Mouse (Mus musculus) liver, embryonic 11.5 days (tissue): ENCODE measurements around the gene Faap24. TPM values are rescaled to one million over a fixed set of nuclear protein-coding genes. Genes with fewer than 3 reads are reported as not detected.
A peak's percentile ranks its signal among the peaks of the same experiment; 100 is the strongest.

Experiments used
- ATAC-seq: fragments of 200-750 bp; cut with Nextera tagmentation; replicated peaks from 2 replicates; pipeline ENCODE4 v1.8.0; 2017; ENCODE audit warnings: moderate number of reproducible peaks, mild to moderate bottlenecking, moderate TSS enrichment, moderate library complexity; ENCODE audit not compliant: low FRiP score
- DNase-seq: peaks from one replicate; pipeline ENCODE4 v3.0.0-alpha.2; 2017; ENCODE audit warnings: low spot score
- H3K27ac ChIP-seq: fragments of 300-500 bp; sonication (generic); 2 replicates; pipeline ENCODE4 v1.5.1; 2014; ENCODE audit warnings: mild to moderate bottlenecking, low read depth, low read length, control low read depth
- H3K27me3 ChIP-seq: fragments of 300-500 bp; sonication (generic); replicated peaks from 2 replicates; pipeline ENCODE4 v1.6.1; 2014; ENCODE audit warnings: low read length, mixed read lengths; ENCODE audit not compliant: control insufficient read depth, insufficient read depth
- H3K36me3 ChIP-seq: fragments of 300-500 bp; sonication (generic); 2 replicates; pipeline ENCODE4 v1.6.1; 2014; ENCODE audit warnings: mild to moderate bottlenecking, low read length, moderate library complexity, mixed read lengths; ENCODE audit not compliant: control insufficient read depth, insufficient read depth
- H3K4me1 ChIP-seq: fragments of 300-500 bp; sonication (generic); replicated peaks from 2 replicates; pipeline ENCODE4 v1.6.1; 2014; ENCODE audit warnings: low read length, mixed read lengths; ENCODE audit not compliant: control insufficient read depth, insufficient read depth
- H3K4me2 ChIP-seq: fragments of 300-500 bp; sonication (generic); 2 replicates; pipeline ENCODE4 v1.6.1; 2014; ENCODE audit warnings: mild to moderate bottlenecking, control low read depth, moderate library complexity
- H3K4me3 ChIP-seq: fragments of 300-500 bp; sonication (generic); 2 replicates; pipeline ENCODE4 v1.5.1; 2014; ENCODE audit warnings: low read depth, low read length, control low read depth
- H3K9ac ChIP-seq: fragments of 300-500 bp; sonication (generic); 2 replicates; pipeline ENCODE4 v1.6.1; 2014; ENCODE audit warnings: low read depth, low read length, control low read depth
- H3K9me3 ChIP-seq: fragments of 300-500 bp; sonication (generic); 2 replicates; pipeline ENCODE4 v1.6.1; 2016; ENCODE audit warnings: low read length, inconsistent platforms, mixed read lengths; ENCODE audit not compliant: control insufficient read depth
- WGBS: fragments of 180-500 bp; shearing (Covaris S2); extraction: QIAGEN DNeasy Blood & Tissue Kit; methylation state at CpG from one replicate; pipeline ENCODE4 v1.1.7; 2014; 5-methylcytosine and 5-hydroxymethylcytosine counted together
- polyA plus RNA-seq: library from polyadenylated mRNA; unstranded; fragments of >200 nt; fragmentation: Nextera tagmentation; extraction: Ambion mirVana; gene quantifications from 2 replicates; pipeline ENCODE4 v1.2.1, GENCODE M21; 2014

Faap24 gene
- polyA plus RNA-seq, 1 experiment from 2014 or later, result 40.0 TPM

DNA sequence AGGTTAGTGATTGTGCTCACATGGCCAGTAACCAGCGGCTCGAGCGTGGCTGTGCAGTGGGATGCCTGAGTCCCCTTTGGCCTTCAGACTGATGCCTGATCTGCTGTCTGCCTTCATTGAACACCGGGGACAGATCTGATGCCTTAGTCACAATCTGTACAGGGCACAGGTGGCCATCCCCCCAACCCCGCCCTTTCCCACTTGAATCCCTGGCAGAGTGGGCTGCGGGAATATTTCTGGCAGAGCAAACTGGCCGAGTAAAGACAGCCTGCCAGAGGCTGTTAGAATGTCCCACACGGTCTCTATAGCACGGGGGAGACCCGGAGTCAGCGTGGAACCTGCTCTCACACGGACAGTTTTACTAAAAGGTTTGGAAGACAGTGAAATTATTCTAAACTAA, 39.0 kb downstream of the Faap24 start:
- Histone ChIP-seq H3K4me2 (no peak overlapping the region), H3K36me3 (no peaks in the 10 kb centered on the region), H3K27me3 (no peaks in the 10 kb centered on the region), H3K9me3 (no peaks in the 10 kb centered on the region), H3K9ac (no peak overlapping the region), H3K4me3 (no peak overlapping the region), H3K4me1 (peaks cover 2% of the 10 kb centered on the region; the same call in 1 of the 2 replicates), H3K27ac (no peak overlapping the region)
- ATAC-seq (no peak), DNase-seq (no peak)
- WGBS, result 83% methylated on average over 12 of the region's 12 CpGs

- no peak for DNase-seq
- Histone ChIP-seq H3K9me3 (no peaks in the 10 kb centered on the region), H3K4me2 (no peak overlapping the region), H3K27me3 (no peaks in the 10 kb centered on the region), H3K4me3 (no peak overlapping the region), H3K27ac (no peak overlapping the region), H3K4me1 (no peaks in the 10 kb centered on the region), H3K9ac (no peak overlapping the region), H3K36me3 (no peaks in the 10 kb centered on the region)
- 54% methylated on average over 5 of the region's 5 CpGs for WGBS
- ATAC-seq, result no peak
These were observed 41.2 kb downstream of the Faap24 start for GRCm38 (mm10) chr7:35355303-35355872.

GRCm38 (mm10) chr7:35353306-35353705, 43.3 kb downstream of the Faap24 start:
- Histone ChIP-seq H3K4me1 (no peaks in the 10 kb centered on the region), H3K36me3 (no peaks in the 10 kb centered on the region), H3K9me3 (no peaks in the 10 kb centered on the region), H3K4me3 (no peak overlapping the region), H3K9ac (no peak overlapping the region), H3K4me2 (no peak overlapping the region), H3K27ac (no peak overlapping the region), H3K27me3 (no peaks in the 10 kb centered on the region)
- 93% methylated on average over 15 of the region's 15 CpGs for WGBS
- ATAC-seq, result no peak
- no peak for DNase-seq

DNA sequence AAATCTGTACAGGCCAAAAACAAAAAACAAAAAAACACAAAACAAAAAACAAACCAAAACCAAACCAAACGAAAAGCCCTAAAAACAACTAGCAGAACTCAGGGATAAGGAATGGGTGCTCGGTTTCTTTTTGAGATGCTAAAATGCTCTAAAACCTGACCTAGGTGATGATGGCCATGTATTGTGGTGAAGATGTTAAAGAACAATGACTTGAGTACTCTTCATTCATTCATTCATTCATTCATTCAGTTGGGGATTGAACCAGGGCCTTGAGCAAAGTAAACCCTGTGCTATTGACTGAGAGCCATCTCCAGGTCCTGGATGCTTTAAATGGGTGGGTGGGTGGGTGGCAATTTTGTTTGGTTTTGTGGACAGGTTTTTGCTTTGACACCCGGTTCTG, 45.5 kb downstream of the Faap24 start:
- H3K9ac ChIP-seq, result no peak overlapping the region
- H3K27ac ChIP-seq, result no peak overlapping the region
- no peak overlapping the region for H3K4me3 ChIP-seq
- ATAC-seq (no peak), DNase-seq (no peak)
- peaks cover 6% of the 10 kb centered on the region for H3K4me1 ChIP-seq
- H3K27me3 ChIP-seq, result no peaks in the 10 kb centered on the region
- WGBS, result 86% methylated on average over 3 of the region's 3 CpGs
- H3K4me2 ChIP-seq, result no peak overlapping the region
- no peaks in the 10 kb centered on the region for H3K36me3 ChIP-seq
- no peaks in the 10 kb centered on the region for H3K9me3 ChIP-seq

GRCm38 (mm10) chr7:35349886-35350684, 46.6 kb downstream of the Faap24 start:
- Histone ChIP-seq H3K9me3 (no peaks in the 10 kb centered on the region), H3K27ac (peak overlapping the region; percentile 47; the same call in 1 of the 2 replicates), H3K4me1 (peaks cover 6% of the 10 kb centered on the region), H3K27me3 (no peaks in the 10 kb centered on the region), H3K9ac (no peak overlapping the region), H3K36me3 (no peaks in the 10 kb centered on the region), H3K4me3 (no peak overlapping the region), H3K4me2 (no peak overlapping the region; the same call in 1 of the 2 replicates)
- ATAC-seq (no peak; the same call in 1 of the 2 replicates), DNase-seq (no peak)
- WGBS, result 74% methylated on average over 8 of the region's 8 CpGs

DNA sequence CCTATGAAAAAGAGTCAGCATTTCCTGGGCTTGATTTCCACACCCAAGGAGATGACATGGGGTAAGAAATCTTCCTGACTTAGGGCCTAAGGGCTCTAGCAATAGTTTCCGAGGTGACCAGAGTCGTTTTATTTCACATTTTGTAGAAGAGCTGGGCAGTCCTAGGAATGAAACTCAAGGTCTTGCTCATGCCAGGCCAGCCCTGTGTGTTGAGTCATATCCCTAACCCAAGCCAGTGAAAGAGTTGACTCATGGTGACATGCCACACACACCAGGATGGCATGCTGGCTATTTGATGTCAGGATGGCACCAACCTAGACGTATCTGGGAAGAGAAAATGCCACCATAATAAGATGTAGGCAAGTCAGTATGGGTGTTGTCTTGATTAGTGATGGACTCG, 47.6 kb downstream of the Faap24 start:
- Histone ChIP-seq H3K27me3 (no peaks in the 10 kb centered on the region), H3K9me3 (no peaks in the 10 kb centered on the region), H3K27ac (no peak overlapping the region), H3K4me1 (peaks cover 6% of the 10 kb centered on the region), H3K4me2 (no peak overlapping the region), H3K9ac (no peak overlapping the region), H3K4me3 (no peak overlapping the region), H3K36me3 (no peaks in the 10 kb centered on the region)
- ATAC-seq (no peak), DNase-seq (no peak)
- WGBS, result 79% methylated on average over 4 of the region's 4 CpGs

DNA sequence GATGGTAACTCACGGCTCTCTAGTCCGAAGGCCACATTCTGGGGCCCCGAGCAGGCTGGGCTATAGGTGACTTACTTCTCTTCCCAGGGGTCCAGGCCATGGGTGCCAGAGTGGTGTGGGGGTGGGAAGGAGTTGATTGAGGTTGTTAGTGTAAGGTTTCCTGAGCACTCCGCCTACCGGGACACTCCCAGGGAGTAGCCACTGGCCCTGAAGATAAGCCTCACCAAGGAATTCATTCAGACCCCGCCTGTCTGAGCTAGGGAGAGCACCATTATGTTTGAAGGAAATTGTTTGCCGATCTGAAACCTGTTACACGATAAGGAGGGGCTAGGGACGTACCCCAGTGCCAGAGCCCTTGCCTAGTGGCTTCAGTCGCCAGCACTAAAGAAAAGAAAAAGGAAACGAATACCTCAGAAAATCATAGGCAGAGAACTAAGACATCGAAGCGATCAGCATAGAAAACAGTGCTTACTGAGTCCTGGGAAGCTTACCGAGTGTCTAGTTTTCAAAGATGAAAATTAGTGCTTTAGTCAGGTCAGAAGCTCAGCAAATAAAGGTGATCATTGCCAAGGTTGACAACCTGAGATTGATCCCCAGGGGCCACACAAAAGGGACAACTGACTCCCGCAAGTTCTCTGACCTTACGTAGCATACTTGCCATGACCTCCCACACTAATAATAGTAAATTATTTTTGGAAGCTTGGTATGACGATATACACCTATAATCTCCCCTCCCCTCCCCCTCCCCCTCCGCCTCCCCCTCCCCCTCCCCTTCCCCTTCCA, 48.5 kb downstream of the Faap24 start:
- peak overlapping the region; percentile 12; the same call in 1 of the 2 replicates for H3K4me2 ChIP-seq
- DNase-seq, result no peak
- WGBS, result 43% methylated on average over 18 of the region's 18 CpGs

GRCm38 (mm10) chr7:35344785-35345330, 51.8 kb downstream of the Faap24 start:
- Histone ChIP-seq H3K4me1 (peaks cover 6% of the 10 kb centered on the region), H3K4me2 (no peak overlapping the region), H3K27ac (no peak overlapping the region), H3K36me3 (no peaks in the 10 kb centered on the region), H3K9ac (no peak overlapping the region), H3K4me3 (no peak overlapping the region), H3K9me3 (no peaks in the 10 kb centered on the region), H3K27me3 (no peaks in the 10 kb centered on the region)
- WGBS, result 58% methylated on average over 5 of the region's 5 CpGs
- no peak for ATAC-seq
- DNase-seq, result no peak

More for the DNA sequence above, 48.5 kb downstream of the Faap24 start:
- H3K27me3 ChIP-seq, result no peaks in the 10 kb centered on the region
- H3K9me3 ChIP-seq, result no peaks in the 10 kb centered on the region
- H3K36me3 ChIP-seq, result no peaks in the 10 kb centered on the region
- H3K4me1 ChIP-seq, result peaks cover 6% of the 10 kb centered on the region
- H3K27ac ChIP-seq, result no peak overlapping the region
- peak; percentile 53 for ATAC-seq
- no peak overlapping the region for H3K9ac ChIP-seq
- H3K4me3 ChIP-seq, result no peak overlapping the region
